Mouse (Mus musculus): ENCODE results near the gene Siae. TPM values are rescaled to one million over a fixed set of nuclear protein-coding genes. Genes with fewer than 3 reads are reported as not detected.

Gene Siae
- polyA plus RNA-seq, 1 experiment from 2014 or later, result 7.0 TPM

DNA sequence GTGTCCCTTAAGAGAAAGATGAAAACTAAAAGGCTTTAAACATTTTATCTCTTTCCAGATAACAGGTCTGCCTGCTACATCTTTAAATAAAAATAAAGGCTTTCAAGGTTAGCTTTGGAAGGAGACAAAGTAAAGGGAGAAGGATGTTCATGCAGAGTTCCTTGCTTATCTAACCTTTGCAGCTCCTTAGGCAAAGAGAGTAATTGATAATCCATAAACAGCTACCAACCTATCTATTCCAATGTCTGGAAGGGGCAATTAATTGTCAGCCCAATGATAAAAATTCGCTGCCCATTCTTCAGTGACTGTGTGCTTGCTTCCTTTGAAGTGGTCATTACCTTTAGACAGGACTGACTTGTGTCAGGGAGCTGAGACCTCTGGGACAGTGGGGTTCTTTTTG is 8.3 kb downstream of the Siae start:
- ATAC-seq, result no peak
- no peak overlapping the region for H3K4me2 ChIP-seq
- H3K27ac ChIP-seq, result no peak overlapping the region
- 64% methylated on average over 1 of the region's 1 CpGs for WGBS
- H3K9ac ChIP-seq, result no peak overlapping the region
- no peak overlapping the region for H3K4me3 ChIP-seq
- no peaks in the 10 kb centered on the region for H3K36me3 ChIP-seq (ENCODE audit: poor library complexity, severe bottlenecking)
- H3K9me3 ChIP-seq (replicated peaks), result no peaks in the 10 kb centered on the region
- no peaks in the 10 kb centered on the region for H3K27me3 ChIP-seq
- H3K4me1 ChIP-seq, result peaks cover 8% of the 10 kb centered on the region

DNA sequence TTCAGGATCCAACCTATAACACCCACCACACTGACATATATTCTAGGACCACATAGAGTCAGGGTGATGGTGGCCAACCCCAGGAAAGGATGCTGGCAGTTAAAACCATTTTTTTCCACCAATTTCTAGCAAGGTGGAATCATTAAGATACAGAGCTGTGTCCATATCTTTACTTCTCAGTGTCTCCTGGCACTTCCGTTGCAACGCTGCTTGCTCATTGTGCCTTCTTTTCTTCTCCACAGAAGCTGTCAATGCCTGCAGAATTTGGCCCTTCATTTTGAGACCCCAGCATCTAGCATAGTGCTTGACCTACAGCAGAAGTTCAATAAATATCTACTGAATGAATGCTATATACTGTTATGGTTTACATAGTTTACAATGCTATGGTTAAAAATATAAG is 11.5 kb downstream of the Siae start:
- WGBS, result 86% methylated on average over 2 of the region's 2 CpGs
- H3K27ac ChIP-seq, result no peak overlapping the region

DNA sequence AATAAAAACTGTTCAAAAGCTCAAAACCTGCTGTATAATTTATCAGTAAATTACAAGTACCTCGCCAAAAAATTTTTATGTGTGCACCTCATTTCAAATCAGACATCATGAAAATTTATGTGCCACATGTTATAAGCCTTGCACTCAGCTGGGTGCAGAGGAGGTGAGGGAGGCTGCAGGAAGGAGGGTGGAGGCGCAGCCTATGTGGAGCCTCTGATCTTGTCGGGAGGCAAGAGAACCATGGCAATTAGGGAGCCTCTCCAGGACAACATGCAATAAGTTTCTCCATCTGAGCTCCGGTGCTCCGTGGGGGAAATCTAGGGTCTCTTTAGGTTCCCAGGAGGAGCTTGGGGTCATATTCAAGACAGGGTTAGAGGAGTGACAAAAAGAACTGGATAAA is 12.0 kb downstream of the Siae start:
- Histone ChIP-seq H3K27me3 (no peaks in the 10 kb centered on the region), H3K4me3 (no peak overlapping the region), H3K9ac (no peak overlapping the region), H3K4me2 (no peak overlapping the region), H3K27ac (no peak overlapping the region), H3K36me3 (ENCODE audit: poor library complexity, severe bottlenecking) (no peaks in the 10 kb centered on the region), H3K4me1 (peaks cover 8% of the 10 kb centered on the region), H3K9me3 (replicated peaks) (no peaks in the 10 kb centered on the region)
- WGBS, result 65% methylated on average over 5 of the region's 5 CpGs
- no peak for ATAC-seq

More for the DNA sequence above, 11.5 kb downstream of the Siae start:
- Histone ChIP-seq H3K36me3 (ENCODE audit: poor library complexity, severe bottlenecking) (no peaks in the 10 kb centered on the region), H3K27me3 (no peaks in the 10 kb centered on the region), H3K9me3 (replicated peaks) (no peaks in the 10 kb centered on the region), H3K4me3 (no peak overlapping the region), H3K9ac (no peak overlapping the region), H3K4me1 (peaks cover 8% of the 10 kb centered on the region), H3K4me2 (no peak overlapping the region)
- ATAC-seq, result no peak

DNA sequence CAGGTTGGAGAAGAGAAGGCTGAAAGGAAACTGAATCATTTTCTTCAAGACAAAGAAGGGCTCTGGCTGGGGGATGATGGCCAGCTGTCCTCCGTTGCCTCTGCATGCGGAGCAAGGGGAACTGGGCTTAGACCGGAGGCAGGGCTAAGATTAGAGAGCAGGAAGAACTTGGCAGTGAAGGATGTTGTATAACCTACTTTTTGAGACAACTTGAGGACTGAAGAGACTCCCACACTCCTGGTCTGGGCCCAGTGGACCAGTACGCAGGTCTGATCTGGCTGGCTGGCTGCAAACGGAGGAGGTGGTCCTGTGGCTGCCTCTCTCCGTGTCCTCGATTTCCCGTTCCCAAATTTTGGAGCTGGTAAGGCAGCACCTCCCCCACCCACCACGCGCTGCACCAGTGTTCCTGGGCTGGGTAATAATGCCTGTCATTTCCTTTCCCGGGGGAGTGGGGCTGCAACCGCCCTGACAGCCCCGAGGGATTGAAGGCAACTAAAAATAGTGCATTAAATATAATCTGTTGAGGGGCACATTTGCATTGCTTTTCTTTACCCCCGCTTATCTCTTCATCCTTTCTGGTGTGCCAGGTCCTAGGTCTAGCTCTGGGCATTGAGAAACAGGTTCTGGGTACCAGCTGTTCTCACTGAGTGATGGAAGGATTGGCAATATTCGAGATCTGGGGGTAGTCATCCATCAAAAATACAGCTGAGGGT is 12.6 kb downstream of the Siae start:
- Histone ChIP-seq H3K4me2 (no peak overlapping the region), H3K9ac (no peak overlapping the region), H3K27me3 (no peaks in the 10 kb centered on the region), H3K27ac (no peak overlapping the region), H3K4me1 (peaks cover 8% of the 10 kb centered on the region), H3K36me3 (ENCODE audit: poor library complexity, severe bottlenecking) (no peaks in the 10 kb centered on the region), H3K9me3 (replicated peaks) (no peaks in the 10 kb centered on the region), H3K4me3 (no peak overlapping the region)
- peak; percentile 67 for ATAC-seq
- WGBS, result 54% methylated on average over 15 of the region's 15 CpGs

DNA sequence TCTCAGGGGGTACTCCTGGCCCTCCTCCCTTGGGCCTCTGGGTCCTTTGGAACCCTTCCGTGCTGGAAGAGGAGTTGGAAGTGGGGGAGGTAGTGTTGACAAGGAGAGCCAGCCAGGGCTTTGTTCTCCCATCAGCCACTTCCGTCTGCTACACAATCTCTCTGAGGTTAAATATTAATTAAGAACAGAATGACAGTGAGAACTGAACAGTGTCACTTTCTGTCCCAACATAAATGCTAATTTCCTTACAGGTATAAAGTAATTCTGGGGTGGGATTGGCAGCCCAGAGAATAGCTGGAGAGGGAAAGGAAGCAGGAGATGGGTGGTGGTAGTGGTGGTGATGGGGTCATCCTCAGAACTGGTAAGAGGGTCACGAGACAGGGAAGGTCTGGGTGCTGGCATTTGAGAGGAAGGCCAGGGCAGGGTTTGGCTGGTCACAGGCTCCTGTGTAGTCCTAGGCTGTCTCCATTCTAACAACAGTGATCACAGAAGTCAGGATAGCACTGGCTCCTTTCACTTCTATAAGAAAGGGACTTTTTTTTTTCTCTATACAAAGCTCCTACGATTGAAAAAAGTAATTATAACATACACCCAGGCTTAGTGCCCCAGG is 13.2 kb downstream of the Siae start:
- H3K4me2 ChIP-seq, result no peak overlapping the region
- no peaks in the 10 kb centered on the region for H3K27me3 ChIP-seq
- WGBS, result 37% methylated on average over 4 of the region's 4 CpGs
- peak; percentile 66 for ATAC-seq
- H3K9ac ChIP-seq, result no peak overlapping the region
- H3K36me3 ChIP-seq (ENCODE audit: poor library complexity, severe bottlenecking), result no peaks in the 10 kb centered on the region
- H3K4me1 ChIP-seq, result peaks cover 8% of the 10 kb centered on the region
- no peaks in the 10 kb centered on the region for H3K9me3 ChIP-seq (replicated peaks)
- H3K27ac ChIP-seq, result no peak overlapping the region
- H3K4me3 ChIP-seq, result no peak overlapping the region

DNA sequence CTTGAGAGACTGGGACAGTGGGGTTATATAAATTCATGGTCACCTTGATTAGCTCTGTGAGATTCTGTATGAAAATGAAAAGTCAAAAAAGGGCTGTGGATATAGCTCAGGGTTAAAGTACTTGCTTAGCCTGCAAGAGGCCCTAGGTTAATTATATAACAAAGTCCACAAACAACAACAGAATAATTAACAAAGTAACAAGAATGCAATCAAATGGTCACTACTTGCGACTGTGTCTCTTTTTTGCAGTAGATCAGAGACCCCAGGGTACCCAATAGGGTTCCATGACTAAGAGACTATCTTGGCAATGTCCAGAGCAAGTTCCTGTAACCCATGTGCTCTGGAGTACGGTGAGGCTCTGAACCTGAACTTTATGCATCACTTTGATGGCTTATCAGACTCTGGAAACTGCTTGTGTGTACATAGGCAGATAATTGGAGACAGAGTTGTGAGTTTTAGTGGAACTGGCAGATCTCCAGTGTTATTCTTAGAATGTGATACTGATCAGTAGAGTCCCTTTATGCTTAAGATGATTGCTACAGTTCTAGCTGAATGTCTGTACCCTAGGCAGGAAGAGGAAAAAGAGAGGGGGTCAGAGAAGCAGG is 13.8 kb downstream of the Siae start:
- H3K9me3 ChIP-seq (replicated peaks), result no peaks in the 10 kb centered on the region
- peaks cover 8% of the 10 kb centered on the region for H3K4me1 ChIP-seq
- ATAC-seq, result no peak
- H3K27me3 ChIP-seq, result no peaks in the 10 kb centered on the region
- no peak overlapping the region for H3K9ac ChIP-seq
- no peaks in the 10 kb centered on the region for H3K36me3 ChIP-seq (ENCODE audit: poor library complexity, severe bottlenecking)
- WGBS, result 86% methylated on average over 2 of the region's 2 CpGs
- H3K27ac ChIP-seq, result no peak overlapping the region
- H3K4me2 ChIP-seq, result no peak overlapping the region
- H3K4me3 ChIP-seq, result no peak overlapping the region

DNA sequence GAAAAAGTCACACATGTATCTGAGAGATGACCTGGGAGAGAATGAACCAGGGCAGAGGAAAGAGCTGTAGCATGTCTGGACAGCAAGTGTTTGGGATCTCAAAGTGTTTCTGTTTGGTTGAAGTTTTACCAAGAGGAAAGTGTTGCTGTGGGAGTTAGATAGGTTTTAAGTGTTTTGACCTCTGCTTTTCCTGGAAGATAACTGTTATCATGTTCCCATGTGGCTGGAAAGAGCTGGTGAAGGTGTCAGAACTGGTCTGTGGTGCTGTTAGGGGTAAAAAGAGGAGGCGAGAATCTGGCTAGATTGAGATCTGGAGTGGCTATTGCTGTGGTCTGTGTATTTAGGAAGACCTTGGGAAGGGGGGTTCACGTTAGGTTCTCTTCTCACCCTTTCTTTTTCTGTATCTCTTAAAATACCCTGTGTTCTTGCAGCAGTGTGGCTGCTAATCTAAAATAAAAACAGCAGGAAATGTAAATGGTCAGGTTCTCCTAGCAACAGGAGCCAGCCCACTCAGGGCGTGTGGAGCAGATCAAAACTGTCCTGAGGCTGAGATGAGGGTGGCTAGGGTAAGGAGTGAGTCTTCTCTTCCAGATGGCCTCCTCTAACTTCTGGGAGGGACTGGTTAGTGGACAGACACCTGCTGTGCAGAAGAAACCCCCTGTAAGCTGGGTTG is 16.8 kb downstream of the Siae start:
- Histone ChIP-seq H3K27me3 (no peaks in the 10 kb centered on the region), H3K9me3 (replicated peaks) (no peaks in the 10 kb centered on the region), H3K9ac (no peak overlapping the region), H3K27ac (no peak overlapping the region), H3K4me2 (no peak overlapping the region), H3K36me3 (ENCODE audit: poor library complexity, severe bottlenecking) (no peaks in the 10 kb centered on the region), H3K4me3 (no peak overlapping the region), H3K4me1 (peaks cover 15% of the 10 kb centered on the region)
- ATAC-seq, result no peak
- WGBS, result 67% methylated on average over 3 of the region's 3 CpGs

DNA sequence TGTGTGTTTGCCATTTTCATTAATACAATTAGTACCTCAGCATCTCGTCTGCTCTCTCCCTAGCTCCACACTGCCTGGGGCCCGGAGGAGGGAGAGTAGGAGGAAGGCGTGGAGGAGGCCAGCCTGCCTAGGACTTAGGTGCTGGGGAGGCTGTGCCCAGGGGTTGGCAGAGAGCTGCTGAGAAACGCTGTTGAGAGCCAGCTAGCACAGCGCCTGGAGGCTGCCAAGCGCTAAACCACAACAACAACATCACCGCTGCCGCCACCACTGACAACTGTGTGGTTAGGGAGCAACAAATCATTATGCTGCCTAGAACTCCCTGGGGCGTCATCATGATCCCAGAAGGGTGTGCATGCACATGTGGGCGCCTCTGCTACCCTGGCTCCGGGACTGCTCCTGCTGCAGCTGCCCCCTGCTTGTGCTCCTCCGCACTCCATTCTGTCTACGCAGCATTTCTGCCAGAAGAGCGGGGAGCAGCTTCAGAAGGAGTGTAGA is 21.0 kb downstream of the Siae start:
- Histone ChIP-seq H3K4me1 (peaks cover 8% of the 10 kb centered on the region), H3K4me2 (peak overlapping the region; percentile 44), H3K27me3 (no peaks in the 10 kb centered on the region), H3K27ac (0 out of 2 replicates have a peak overlapping the region, but pooled peaks have one; percentile 40), H3K9me3 (replicated peaks) (no peaks in the 10 kb centered on the region), H3K9ac (no peak overlapping the region; the same call in 1 of the 2 replicates), H3K4me3 (no peak overlapping the region), H3K36me3 (ENCODE audit: poor library complexity, severe bottlenecking) (no peaks in the 10 kb centered on the region)
- 31% methylated on average over 14 of the region's 14 CpGs for WGBS
- peak; percentile 87 for ATAC-seq

DNA sequence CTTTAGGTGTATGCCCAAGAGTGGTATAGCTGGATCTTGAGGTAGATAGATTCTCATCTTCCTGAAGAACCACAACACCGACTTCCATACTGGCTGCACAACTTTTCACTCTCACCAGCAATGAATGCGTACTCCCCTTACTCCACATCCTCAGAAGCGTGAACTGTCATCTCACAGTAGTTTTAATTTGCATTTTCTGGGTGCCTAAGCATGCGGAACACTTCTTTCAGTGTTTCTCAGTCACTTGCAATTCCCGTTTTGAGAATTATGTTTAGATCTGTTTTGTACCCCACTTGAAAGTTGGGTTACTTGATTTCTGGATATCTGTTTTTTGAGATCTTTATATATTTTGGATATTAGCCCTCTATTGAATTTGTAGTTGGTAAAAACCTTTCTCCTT is 28.1 kb downstream of the Siae start:
- ATAC-seq, result no peak
- no peaks in the 10 kb centered on the region for H3K9me3 ChIP-seq (replicated peaks)
- H3K4me1 ChIP-seq, result no peaks in the 10 kb centered on the region
- no peak overlapping the region for H3K4me3 ChIP-seq
- H3K36me3 ChIP-seq (ENCODE audit: poor library complexity, severe bottlenecking), result no peaks in the 10 kb centered on the region
- H3K9ac ChIP-seq, result no peak overlapping the region
- no peak overlapping the region for H3K27ac ChIP-seq
- H3K27me3 ChIP-seq, result no peaks in the 10 kb centered on the region
- no peak overlapping the region for H3K4me2 ChIP-seq
- 84% methylated on average over 5 of the region's 5 CpGs for WGBS

DNA sequence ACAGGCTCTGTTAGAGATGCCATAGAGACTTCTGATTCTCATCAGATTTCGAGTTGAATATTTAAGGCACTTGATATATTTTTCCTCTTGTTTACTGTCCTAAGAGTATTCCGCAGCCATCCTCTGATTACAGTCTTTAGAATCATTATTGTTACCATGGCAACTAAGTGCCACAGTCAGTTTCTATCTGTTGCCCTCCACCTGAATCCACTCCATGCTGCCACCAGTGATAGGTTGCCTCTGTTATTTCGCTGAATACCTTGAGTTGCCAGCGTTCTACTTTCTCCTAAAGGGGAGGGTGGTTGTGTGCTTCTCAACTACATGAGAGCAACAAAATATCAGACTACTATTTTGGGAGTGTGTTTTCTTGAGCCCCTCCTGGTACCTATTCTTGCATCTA is 31.2 kb downstream of the Siae start:
- Histone ChIP-seq H3K27ac (no peak overlapping the region), H3K9me3 (replicated peaks) (no peaks in the 10 kb centered on the region), H3K27me3 (no peaks in the 10 kb centered on the region), H3K4me1 (no peaks in the 10 kb centered on the region), H3K4me3 (no peak overlapping the region), H3K9ac (no peak overlapping the region), H3K36me3 (ENCODE audit: poor library complexity, severe bottlenecking) (no peaks in the 10 kb centered on the region), H3K4me2 (no peak overlapping the region)
- WGBS, result 79% methylated on average over 4 of the region's 4 CpGs
- ATAC-seq, result no peak

DNA sequence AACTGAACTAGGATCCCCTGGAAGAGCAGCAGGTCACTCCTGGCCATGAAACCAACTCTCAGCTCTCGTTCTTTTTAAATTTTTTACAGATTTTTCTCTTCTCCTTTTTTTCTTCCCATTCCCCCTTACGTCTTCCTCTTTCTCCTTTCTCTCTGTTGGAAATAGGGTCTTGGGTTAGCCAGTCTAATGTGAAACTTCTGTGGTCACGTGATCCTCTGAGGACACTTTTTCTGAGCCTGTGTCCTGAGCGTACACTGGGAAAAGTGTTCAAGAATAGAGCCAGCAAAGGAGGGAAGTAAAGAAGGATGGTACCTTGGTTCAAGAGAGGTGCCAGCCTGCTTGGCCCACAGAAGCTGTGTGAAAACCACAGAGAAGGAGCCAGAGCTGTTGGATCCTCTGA is 34.9 kb downstream of the Siae start:
- no peaks in the 10 kb centered on the region for H3K9me3 ChIP-seq (replicated peaks)
- H3K4me3 ChIP-seq, result no peak overlapping the region
- no peak overlapping the region for H3K27ac ChIP-seq
- no peaks in the 10 kb centered on the region for H3K36me3 ChIP-seq (ENCODE audit: poor library complexity, severe bottlenecking)
- no peak overlapping the region for H3K9ac ChIP-seq
- no peaks in the 10 kb centered on the region for H3K4me1 ChIP-seq
- H3K27me3 ChIP-seq, result no peaks in the 10 kb centered on the region
- H3K4me2 ChIP-seq, result no peak overlapping the region
- no peak for ATAC-seq
- WGBS, result 85% methylated on average over 4 of the region's 4 CpGs

DNA sequence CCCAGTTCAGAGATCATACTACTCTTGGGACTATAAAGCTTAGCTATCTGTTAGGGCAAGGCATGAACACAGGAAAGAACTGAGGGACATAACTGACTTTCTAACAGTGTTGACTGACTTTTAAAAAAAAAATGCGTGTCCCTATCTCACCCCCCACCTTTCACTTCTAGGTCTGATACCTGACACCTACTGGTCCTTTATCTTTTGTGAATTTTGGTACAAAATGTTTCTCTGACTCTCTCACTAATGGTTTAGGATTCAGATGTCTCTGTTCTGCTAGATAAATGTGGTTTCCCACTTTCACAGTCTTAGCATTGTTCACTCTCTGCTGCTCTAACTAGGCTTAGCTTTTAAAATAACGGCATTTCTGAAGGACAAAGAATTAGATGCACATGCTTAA is 36.5 kb downstream of the Siae start:
- H3K9ac ChIP-seq, result no peak overlapping the region
- H3K4me3 ChIP-seq, result no peak overlapping the region
- no peaks in the 10 kb centered on the region for H3K4me1 ChIP-seq
- H3K36me3 ChIP-seq (ENCODE audit: poor library complexity, severe bottlenecking), result no peaks in the 10 kb centered on the region
- H3K4me2 ChIP-seq, result no peak overlapping the region
- WGBS, result 76% methylated on average over 2 of the region's 2 CpGs
- no peak for ATAC-seq
- H3K27ac ChIP-seq, result no peak overlapping the region
- H3K27me3 ChIP-seq, result no peaks in the 10 kb centered on the region
- H3K9me3 ChIP-seq (replicated peaks), result no peaks in the 10 kb centered on the region
